Mouse (Mus musculus) stomach, embryonic 16.5 days (tissue): Measurements from ENCODE around the gene Cacnb4. TPM values are rescaled to one million over a fixed set of nuclear protein-coding genes. Genes with fewer than 3 reads are reported as not detected.

Experiments
- ATAC-seq: fragments of 200-750 bp; cut with Nextera tagmentation; 2 replicates; pipeline ENCODE4 v1.8.0; 2017; ENCODE audit warnings: moderate number of reproducible peaks, moderate TSS enrichment; ENCODE audit not compliant: insufficient read depth, low FRiP score
- H3K27ac ChIP-seq: fragments of 300-500 bp; sonication (generic); 2 replicates; pipeline ENCODE4 v1.5.1; 2014; ENCODE audit warnings: low read length
- H3K27me3 ChIP-seq: fragments of 300-500 bp; sonication (generic); 2 replicates; pipeline ENCODE4 v1.6.1; 2014; ENCODE audit warnings: low read length, control low read depth, mixed read lengths; ENCODE audit not compliant: control insufficient read depth, insufficient read depth
- H3K36me3 ChIP-seq: fragments of 300-500 bp; sonication (generic); 2 replicates; pipeline ENCODE4 v1.6.1; 2014; ENCODE audit warnings: low read length; ENCODE audit not compliant: control insufficient read depth, insufficient read depth
- H3K4me1 ChIP-seq: fragments of 300-500 bp; sonication (generic); 2 replicates; pipeline ENCODE4 v1.6.1; 2014; ENCODE audit warnings: low read length, control low read depth, mixed read lengths; ENCODE audit not compliant: control insufficient read depth, insufficient read depth
- H3K4me2 ChIP-seq: fragments of 300-500 bp; sonication (generic); 2 replicates; pipeline ENCODE4 v1.6.1; 2014; ENCODE audit warnings: low read depth, low read length, mixed read lengths
- H3K4me3 ChIP-seq: fragments of 300-500 bp; sonication (generic); replicated peaks from 2 replicates; pipeline ENCODE4 v1.5.1; 2014; ENCODE audit warnings: mild to moderate bottlenecking, low read length
- H3K9ac ChIP-seq: fragments of 300-500 bp; sonication (generic); 2 replicates; pipeline ENCODE4 v1.6.1; 2014; ENCODE audit warnings: low read length
- H3K9me3 ChIP-seq: fragments of 300-500 bp; sonication (generic); replicated peaks from 2 replicates; pipeline ENCODE4 v1.6.1; 2016; ENCODE audit warnings: low read length, control low read depth; ENCODE audit not compliant: control insufficient read depth
- WGBS: fragments of 180-500 bp; shearing (Covaris S2); extraction: QIAGEN DNeasy Blood & Tissue Kit; methylation state at CpG from one replicate; pipeline ENCODE4 v1.1.7; 2014; 5-methylcytosine and 5-hydroxymethylcytosine counted together
- polyA plus RNA-seq: library from polyadenylated mRNA; unstranded; fragments of >200 nt; fragmentation: Nextera tagmentation; extraction: Ambion mirVana; gene quantifications from 2 replicates; pipeline ENCODE4 v1.2.1, GENCODE M21; 2015

Cacnb4 gene
- polyA plus RNA-seq, 1 experiment from 2014 or later: 1.1 TPM

- Histone ChIP-seq H3K4me3 (no peak overlapping the region), H3K9ac (no peak overlapping the region), H3K4me2 (no peak overlapping the region), H3K9me3 (no peaks in the 10 kb centered on the region), H3K36me3 (no peaks in the 10 kb centered on the region), H3K4me1 (no peaks in the 10 kb centered on the region), H3K27ac (no peak overlapping the region), H3K27me3 (no peaks in the 10 kb centered on the region; the same call in 1 of the 2 replicates)
- no peak for ATAC-seq
- WGBS: 71% methylated on average over 2 of the region's 2 CpGs
Measured at GRCm38 (mm10) chr2:52622616-52623015, 54.0 kb downstream of the Cacnb4 start.

- 32% methylated on average over 17 of the region's 17 CpGs for WGBS
- Histone ChIP-seq H3K36me3 (no peaks in the 10 kb centered on the region), H3K9me3 (no peaks in the 10 kb centered on the region), H3K27me3 (no peaks in the 10 kb centered on the region; the same call in 1 of the 2 replicates), H3K9ac (no peak overlapping the region), H3K4me2 (peak overlapping the region; percentile 55), H3K27ac (no peak overlapping the region), H3K4me3 (peak overlapping the region; percentile 42), H3K4me1 (no peaks in the 10 kb centered on the region)
- ATAC-seq: no peak
Measured at GRCm38 (mm10) chr2:52619406-52619974, 57.1 kb downstream of the Cacnb4 start.

- Histone ChIP-seq H3K4me3 (no peak overlapping the region), H3K27ac (no peak overlapping the region), H3K9me3 (no peaks in the 10 kb centered on the region), H3K27me3 (no peaks in the 10 kb centered on the region; the same call in 1 of the 2 replicates), H3K9ac (no peak overlapping the region), H3K4me1 (no peaks in the 10 kb centered on the region), H3K36me3 (no peaks in the 10 kb centered on the region), H3K4me2 (no peak overlapping the region; the same call in 1 of the 2 replicates)
- ATAC-seq: no peak
- whole genome bisulfite sequencing: 52% methylated on average over 2 of the region's 2 CpGs
Measured at GRCm38 (mm10) chr2:52618804-52619203, 57.8 kb downstream of the Cacnb4 start.

- Histone ChIP-seq H3K4me1 (no peaks in the 10 kb centered on the region), H3K27ac (no peak overlapping the region), H3K4me2 (no peak overlapping the region), H3K9me3 (no peaks in the 10 kb centered on the region), H3K4me3 (no peak overlapping the region), H3K36me3 (no peaks in the 10 kb centered on the region), H3K9ac (no peak overlapping the region), H3K27me3 (no peaks in the 10 kb centered on the region; the same call in 1 of the 2 replicates)
- WGBS: 59% methylated on average over 5 of the region's 5 CpGs
- no peak for ATAC-seq
Measured at GRCm38 (mm10) chr2:52615429-52615828, 61.2 kb downstream of the Cacnb4 start.

- H3K4me1 ChIP-seq: no peaks in the 10 kb centered on the region
- ATAC-seq: no peak
- no peak overlapping the region for H3K4me3 ChIP-seq
- no peaks in the 10 kb centered on the region for H3K27me3 ChIP-seq
- H3K4me2 ChIP-seq: no peak overlapping the region
- 87% methylated on average over 4 of the region's 4 CpGs for WGBS
- H3K27ac ChIP-seq: no peak overlapping the region
- no peak overlapping the region for H3K9ac ChIP-seq
- H3K36me3 ChIP-seq: no peaks in the 10 kb centered on the region
- H3K9me3 ChIP-seq: no peaks in the 10 kb centered on the region
Measured at GRCm38 (mm10) chr2:52613888-52614287, 62.7 kb downstream of the Cacnb4 start.

GRCm38 (mm10) chr2:52609486-52609885, 67.1 kb downstream of the Cacnb4 start:
- H3K4me3 ChIP-seq: no peak overlapping the region
- H3K36me3 ChIP-seq: no peaks in the 10 kb centered on the region
- H3K27ac ChIP-seq: no peak overlapping the region
- ATAC-seq: no peak
- no peak overlapping the region for H3K4me2 ChIP-seq
- no peaks in the 10 kb centered on the region for H3K27me3 ChIP-seq
- WGBS: 36% methylated on average over 1 of the region's 1 CpGs
- no peaks in the 10 kb centered on the region for H3K9me3 ChIP-seq
- H3K4me1 ChIP-seq: no peaks in the 10 kb centered on the region
- H3K9ac ChIP-seq: no peak overlapping the region

- no peak overlapping the region for H3K4me2 ChIP-seq
- ATAC-seq: no peak
- H3K9me3 ChIP-seq: no peaks in the 10 kb centered on the region
- H3K4me1 ChIP-seq: no peaks in the 10 kb centered on the region
- H3K9ac ChIP-seq: no peak overlapping the region
- H3K36me3 ChIP-seq: no peaks in the 10 kb centered on the region
- WGBS: 76% methylated on average over 5 of the region's 5 CpGs
- H3K27me3 ChIP-seq: no peaks in the 10 kb centered on the region
- H3K27ac ChIP-seq: no peak overlapping the region
- no peak overlapping the region for H3K4me3 ChIP-seq
Measured at GRCm38 (mm10) chr2:52607857-52608485, 68.7 kb downstream of the Cacnb4 start.

- no peak for ATAC-seq
- H3K27ac ChIP-seq: no peak overlapping the region
- H3K9me3 ChIP-seq: no peaks in the 10 kb centered on the region
- no peaks in the 10 kb centered on the region for H3K27me3 ChIP-seq
- no peak overlapping the region for H3K4me2 ChIP-seq
- no peak overlapping the region for H3K4me3 ChIP-seq
- no peaks in the 10 kb centered on the region for H3K4me1 ChIP-seq
- WGBS: 90% methylated on average over 4 of the region's 4 CpGs
- no peaks in the 10 kb centered on the region for H3K36me3 ChIP-seq
- H3K9ac ChIP-seq: no peak overlapping the region
Measured at GRCm38 (mm10) chr2:52606331-52606730, 70.3 kb downstream of the Cacnb4 start.

- ATAC-seq: no peak
- H3K27ac ChIP-seq: no peak overlapping the region
- H3K9me3 ChIP-seq: no peaks in the 10 kb centered on the region
- H3K27me3 ChIP-seq: no peaks in the 10 kb centered on the region
- no peaks in the 10 kb centered on the region for H3K4me1 ChIP-seq
- 22% methylated on average over 4 of the region's 4 CpGs for WGBS
- H3K36me3 ChIP-seq: no peaks in the 10 kb centered on the region
- H3K4me2 ChIP-seq: no peak overlapping the region
- H3K9ac ChIP-seq: no peak overlapping the region
- H3K4me3 ChIP-seq: no peak overlapping the region
Measured at GRCm38 (mm10) chr2:52605321-52605720, 71.3 kb downstream of the Cacnb4 start.
